Mouse (Mus musculus) lung, postnatal 14 days (tissue): ENCODE measurements at regions not wholly inside any gene's neighbourhood (a gene's known extent, or its start where the extent isn't known, plus 50 kb on each side); places are given as distances from the start of the nearest gene placed in this dataset.
A peak's percentile ranks its signal among the peaks of the same experiment; 100 is the strongest.

Source experiments
- DNase-seq: peaks from one replicate; pipeline ENCODE4 v3.0.0; 2021

DNA sequence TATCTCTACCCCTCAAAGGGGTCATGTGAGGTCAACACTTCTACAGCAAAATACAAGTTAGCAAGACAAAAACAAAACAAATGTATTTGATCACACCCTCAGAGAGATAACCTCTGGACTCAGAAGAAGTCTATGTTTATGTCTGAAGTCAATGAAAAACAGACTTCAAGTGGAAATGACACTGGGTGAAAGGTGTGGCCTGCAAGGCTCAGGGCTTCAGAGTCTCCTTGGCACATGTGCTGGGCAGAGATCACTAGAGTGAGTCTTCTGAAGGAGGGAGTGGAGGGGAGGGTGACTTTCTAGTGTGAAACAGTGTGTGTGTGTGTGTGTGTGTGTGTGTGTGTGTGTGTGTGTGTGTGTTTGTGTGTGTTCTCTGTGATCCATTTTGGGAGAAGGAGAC lies 68.2 kb downstream of the Il12a start:
- no peak for DNase-seq

DNA sequence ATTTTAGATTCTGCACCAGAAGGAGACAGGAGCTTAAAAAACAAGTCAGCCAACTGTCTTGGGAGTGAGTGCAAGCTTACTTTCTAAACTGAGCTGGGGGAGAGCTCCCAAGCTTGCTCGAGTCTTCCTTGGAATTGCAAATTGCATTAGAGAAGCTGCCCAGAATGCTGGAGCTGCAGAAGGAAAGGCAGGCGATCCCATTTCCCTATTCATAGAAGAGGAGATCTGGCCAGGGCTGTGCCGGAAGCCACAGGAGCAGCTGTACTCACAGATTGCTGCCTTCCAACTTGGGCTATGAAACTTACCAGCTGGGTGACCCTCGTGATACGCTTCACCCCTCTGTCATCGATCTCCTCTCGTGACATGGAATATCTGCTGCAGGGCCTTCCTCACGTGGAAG lies 68.9 kb downstream of the Il12a start:
- DNase-seq: peak; percentile 25

DNA sequence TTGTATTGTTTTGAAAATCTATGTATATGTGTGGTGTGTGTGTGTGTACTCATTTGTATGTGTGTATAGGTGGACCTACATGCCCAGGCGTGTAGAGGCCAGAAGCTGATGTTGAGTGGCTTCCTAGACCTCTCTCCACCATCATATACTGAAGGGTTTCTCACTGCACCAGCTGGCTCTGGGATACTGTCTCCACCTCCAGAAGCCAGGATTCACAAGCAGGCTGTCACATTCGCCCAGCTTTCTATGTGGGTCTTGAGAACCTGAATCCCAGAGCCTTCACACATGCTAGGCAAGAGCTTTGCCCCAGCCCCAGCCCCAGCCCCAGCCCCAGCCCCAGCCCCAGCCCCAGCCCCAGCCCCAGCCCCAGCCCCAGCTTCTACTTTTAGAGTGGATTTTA lies 70.4 kb downstream of the Il12a start:
- DNase-seq: no peak

DNA sequence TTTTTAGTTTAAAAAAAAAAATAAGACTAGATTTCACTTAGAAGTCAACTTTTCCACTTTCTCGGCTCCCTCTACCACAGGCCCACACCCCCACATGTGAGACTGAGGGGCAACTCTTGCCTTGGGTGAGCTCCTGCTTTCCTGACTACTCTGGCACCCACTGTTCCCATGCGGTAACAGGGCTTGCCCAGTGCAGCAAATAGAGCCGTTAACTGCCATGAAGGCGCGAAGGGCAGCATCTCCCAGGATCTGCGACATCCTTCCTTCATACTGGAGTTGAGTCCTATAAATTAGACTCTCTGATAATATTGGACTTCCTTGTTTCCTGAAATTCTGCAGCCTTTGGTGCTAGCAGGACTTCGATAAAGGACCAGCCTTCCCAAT lies 70.8 kb downstream of the Il12a start:
- no peak for DNase-seq

DNA sequence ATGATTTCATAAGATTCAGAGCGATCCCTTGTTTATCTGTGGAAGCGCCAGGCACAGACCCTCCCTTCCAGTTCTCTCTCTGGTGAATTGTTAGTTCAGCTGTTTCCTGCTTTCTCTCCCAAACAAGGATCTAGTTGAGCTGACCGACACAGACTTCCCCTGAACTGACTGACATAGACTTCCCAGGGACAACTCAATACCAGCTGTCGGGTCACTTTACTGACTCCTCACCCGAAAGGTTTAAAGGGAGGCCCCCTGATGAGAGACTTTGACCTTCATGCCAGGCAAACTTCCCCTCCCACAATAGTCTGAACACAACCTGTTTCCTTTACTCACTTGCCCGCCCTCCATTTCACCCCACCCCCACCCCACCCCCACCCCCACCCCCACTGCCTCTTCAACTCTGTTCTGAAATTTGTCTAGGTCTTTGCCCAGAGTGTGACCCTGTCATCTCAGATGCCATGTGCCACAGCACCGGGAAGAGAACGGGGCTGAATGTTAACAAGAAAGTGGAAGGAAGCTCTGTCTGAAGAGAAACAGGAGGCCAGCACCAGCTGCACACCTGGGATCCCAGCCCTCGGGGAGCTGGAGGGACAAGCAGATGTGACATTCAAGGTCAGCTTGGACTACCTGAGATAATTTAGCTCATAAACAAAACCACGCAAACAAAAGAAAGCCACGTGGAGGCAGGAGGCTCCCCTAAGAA lies 71.3 kb downstream of the Il12a start:
- DNase-seq: no peak

DNA sequence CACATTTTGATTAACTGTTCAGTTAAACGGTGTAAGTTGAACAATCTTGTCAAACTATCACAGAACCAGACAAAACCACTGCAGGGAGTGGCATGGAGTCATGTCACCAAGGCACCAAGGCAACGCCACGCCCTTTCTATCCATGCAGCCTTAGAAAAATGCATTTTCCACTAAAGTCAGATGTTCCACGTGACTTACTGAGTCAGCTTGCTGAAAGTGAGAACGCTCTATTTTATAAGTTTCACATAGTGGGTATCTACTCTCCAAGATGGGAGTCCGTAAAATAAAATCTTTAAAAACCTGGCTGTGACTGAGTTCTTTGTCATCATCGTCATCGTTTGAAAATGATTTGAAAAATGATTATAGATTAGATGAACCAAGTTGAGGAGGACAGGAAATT lies 72.5 kb downstream of the Il12a start:
- no peak for DNase-seq

DNA sequence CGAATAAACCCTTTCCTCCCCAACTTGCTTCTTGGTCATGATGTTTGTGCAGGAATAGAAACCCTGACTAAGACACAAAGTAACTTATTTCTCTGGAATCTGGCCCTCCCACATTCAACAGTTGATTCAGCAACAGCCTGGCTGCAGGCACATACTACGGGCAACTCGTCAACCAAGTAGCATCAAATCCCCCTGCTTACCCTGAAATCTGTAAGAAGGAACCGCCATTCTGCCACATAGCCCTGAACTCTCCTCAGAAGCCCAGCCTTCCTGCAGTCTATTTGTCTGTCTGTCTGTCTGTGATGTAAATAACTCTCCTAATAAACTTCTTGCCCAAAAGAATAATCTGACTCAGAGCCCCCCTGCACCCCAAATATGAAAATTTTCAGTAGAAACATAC lies 73.9 kb downstream of the Il12a start:
- DNase-seq: no peak

DNA sequence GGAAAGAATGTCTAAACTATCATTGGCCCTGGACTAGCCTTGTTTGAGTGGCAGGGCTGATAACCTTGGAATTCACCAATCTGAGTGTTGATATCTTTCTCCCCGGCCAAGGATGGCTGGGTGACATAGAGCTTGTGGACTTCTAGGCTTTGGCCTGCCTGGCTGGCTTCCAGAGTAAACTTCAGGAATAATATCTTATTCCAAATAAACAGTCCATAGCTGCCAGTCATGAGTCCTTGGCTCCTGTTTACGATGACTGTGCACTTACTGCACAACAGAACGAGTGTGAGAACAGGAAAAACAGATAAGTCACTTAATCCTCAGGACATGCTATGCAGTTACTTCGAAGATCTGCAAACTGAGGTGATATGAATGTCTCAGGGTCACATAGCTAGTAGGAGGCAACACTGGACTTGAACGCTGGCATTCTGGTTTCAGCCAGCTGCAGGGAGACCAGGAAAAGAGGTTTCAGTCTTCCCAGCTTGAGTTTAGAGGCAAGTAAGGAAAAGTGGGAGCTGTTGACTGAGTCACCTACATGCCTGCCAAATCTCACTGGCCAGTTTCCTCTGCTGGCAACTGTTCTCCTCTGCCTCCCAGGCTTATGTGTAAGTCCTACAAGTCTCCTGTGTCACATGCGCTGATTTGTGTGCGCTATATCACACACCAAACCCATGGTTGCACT lies 74.6 kb downstream of the Il12a start:
- peak; percentile 50 for DNase-seq

DNA sequence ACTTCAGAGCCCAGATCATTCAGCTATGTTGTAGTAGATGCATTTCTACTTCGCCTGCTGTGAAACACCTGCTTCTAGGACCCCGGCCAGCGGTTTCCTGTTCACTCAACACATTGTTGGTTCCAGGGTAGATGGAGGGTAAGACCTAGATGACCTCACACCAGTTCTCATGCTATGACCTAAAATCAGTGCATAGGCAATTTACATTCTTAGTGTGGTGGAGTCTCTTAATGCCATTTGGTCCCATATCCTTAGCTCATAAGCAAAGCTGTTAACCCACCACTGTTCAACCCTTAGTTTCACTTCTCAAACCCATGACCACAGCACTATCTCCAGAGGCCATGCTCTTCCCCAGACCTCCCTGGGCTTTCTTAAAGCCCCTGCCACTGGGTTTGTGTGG lies 81.1 kb downstream of the Il12a start:
- DNase-seq: no peak

DNA sequence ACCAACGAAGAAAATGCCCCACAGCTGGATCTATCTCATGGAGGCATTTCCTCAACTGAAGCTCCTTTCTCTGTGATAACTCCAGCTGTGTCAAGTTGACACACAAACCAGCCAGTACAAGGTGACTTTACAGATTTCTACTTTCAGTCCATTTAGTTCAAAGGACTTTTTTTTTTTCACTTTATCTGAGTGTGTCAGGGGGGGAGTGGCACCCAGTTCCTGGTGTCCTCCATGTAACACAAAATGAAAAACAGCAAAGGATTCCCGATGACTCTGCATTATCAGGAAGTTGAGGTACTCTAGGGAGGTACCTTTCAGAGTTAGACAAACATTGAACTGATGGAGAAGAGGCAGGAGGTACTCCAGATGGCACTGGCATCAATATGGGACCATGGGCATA lies 87.4 kb downstream of the Il12a start:
- no peak for DNase-seq

DNA sequence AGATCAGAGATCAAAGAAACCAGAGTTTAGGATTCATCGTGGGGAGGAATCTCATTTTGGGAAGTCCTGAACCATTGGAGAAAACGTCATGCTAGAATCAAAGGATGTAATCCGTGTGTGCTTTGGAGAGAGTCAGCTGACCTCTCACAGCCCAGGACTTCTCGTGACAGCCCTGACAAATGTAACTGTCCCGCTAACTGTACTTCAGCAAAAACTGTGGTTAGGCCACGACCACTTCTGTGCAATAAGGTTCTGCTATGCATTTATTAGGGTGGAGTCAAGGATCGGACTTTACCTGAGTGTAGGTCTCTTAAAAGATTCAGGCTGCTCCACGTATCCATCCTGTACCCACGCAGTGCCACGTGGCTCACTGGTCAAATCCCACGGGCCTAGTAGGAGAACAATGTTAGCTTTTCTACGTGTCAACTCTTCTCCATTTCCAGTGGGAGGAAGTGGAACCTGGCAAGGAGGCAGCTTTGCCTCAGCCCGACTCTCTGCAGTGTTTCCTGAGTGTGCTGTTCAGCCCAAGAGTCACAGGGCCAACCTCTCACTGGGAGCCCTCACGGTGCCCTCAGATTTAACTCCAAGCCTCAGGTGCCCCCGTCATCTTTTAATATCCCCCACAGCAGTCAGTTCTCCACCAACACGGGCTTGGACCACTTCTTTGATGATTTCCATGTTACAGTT lies 88.1 kb downstream of the Il12a start:
- no peak for DNase-seq

DNA sequence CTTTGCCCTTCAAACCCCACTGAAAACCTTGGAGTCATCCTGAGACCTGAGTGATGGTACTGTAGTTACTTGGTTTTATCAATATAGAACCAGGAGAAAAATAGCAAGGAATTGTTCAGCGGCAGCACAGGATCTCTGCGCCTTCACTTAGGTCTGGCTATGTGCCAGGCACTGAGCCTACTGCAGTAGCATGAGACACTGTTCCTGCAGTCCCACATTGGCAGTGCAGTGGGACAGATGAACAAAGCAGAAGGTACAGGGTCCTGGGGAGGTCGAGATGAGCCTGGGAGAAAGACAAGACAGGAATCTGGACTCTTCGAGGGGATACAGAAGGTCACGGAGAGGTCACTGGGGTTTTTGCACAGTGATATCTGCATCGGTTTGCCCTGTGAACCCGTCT lies 88.5 kb upstream of the 1110032F04Rik start:
- no peak for DNase-seq

DNA sequence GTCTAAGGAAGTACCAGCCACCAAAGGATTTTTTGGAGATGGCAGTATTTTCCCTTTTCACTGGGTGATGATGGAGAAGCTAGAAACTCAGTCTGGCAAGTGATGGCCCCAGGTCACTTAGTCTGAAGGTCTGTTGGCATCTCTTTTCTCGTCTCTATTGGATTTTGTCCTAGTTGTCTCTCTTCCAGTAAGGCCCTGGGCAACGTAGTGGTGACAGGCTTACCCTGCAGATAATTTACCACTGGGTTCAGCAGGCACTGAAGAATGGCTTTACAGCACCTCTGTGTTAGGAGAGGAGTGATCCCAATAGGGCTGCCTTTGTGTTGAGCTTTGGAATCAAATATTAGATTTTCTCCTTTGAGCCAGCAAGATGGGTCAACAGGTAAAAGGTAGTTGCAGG lies 87.9 kb upstream of the 1110032F04Rik start:
- no peak for DNase-seq

DNA sequence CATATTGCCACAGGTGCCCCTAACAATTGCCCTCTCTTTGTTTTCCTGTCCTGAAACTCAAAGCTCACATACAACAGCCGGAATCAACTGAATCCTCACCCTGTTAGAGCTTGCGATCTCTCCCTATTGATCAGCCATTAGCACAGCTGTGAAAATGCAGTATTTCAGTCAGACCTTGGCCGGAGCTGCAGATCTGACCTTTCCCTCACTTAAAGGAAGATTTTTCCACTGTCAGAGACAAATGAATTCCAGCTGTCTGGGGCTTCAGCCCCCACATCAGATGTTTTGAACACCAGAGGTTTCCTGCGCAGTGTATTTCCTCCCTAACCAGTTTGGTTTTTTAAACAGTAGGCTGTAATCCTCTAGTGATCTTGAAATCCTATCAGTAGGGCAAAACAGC lies 87.0 kb upstream of the 1110032F04Rik start:
- no peak for DNase-seq

DNA sequence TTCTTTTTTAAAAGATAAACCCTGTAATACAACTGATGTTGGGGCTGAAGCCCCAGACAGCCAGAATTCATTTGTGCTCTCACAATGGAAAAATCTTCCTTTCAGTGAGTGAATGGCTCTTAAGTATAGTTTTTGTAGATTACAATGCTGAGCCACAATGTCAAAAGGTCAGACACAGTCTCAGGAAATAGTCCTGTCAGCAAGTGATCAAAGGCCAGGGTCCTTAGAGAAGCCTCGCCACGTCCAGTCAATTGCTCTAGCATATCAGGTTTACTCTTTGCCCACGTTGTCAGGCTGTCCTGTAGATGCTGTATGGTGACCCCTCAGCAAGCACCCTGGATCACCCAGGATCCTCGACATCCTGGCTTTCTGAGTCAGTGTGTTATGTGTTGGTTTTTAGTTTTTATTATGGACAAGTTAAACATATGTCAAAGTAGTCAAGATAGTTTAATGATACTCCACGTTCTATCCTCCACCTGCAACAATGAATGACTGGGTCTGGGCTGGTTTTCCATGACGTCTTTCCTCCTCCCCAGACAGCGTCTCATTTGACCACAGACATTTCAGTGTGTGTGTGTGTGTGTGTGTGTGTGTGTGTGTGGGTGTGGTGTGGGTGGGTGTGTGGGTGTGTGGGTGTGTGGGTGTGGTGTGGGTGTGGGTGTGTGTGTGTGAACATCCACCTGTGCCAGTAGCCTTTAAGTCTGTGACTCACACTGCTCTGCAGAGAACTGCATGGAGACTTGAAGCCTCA lies 85.5 kb upstream of the 1110032F04Rik start:
- no peak for DNase-seq

DNA sequence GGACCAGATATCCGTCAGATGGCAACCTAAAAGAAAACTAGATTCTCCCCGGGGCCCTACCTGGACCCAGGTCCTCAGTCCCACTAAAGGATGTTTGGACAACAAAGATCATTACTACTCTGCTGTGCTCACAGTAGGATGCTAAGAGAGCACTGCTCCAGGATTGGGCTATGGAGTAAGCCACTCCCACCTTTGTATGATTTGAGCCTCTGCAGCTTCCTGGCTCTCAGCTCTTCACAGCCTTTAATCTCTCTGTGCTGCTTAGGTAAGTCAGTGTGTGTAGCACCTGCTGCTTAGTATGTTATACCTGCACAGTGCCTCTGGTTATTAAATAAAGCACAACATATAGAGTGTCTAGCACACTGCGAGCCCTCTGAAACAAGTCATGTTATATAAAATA lies 82.6 kb upstream of the 1110032F04Rik start:
- DNase-seq: no peak

DNA sequence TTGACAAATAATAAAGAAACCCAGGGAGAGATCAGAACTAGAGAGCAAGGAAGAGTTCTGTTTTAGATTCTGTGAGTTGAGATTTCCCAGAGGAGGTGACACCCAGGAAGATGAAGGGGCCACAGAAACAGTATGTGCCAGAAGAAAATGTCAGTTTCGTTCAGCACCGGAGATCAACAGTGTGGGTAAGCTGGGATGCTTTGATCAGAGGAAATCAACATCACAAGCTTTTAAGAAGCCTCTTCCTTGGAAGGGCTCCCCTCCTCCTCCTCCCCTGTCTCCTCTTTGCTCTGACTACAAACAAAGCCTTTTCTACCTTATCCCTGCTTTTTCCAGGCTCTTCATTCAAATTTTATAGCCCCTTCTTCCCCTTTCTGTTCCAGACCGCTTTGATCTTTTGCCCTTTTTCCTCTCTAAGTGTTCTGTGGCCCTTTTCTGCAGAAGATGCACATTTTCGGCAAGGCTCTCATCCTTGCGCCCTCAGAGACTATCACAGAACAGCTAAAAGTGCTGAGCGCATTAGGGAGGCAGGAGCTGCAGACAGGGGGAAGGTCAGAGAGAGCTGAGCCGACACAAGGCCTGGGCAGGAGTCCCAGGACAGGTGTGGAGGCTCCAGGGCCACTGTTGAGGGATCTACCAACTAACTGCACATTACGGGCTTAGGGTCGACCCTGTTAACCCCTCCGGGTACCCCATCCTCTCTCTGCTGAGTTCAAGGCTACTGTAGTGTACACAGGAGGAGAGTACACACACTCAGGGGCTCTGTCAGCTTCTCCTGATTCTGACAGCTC lies 81.8 kb upstream of the 1110032F04Rik start:
- no peak for DNase-seq

DNA sequence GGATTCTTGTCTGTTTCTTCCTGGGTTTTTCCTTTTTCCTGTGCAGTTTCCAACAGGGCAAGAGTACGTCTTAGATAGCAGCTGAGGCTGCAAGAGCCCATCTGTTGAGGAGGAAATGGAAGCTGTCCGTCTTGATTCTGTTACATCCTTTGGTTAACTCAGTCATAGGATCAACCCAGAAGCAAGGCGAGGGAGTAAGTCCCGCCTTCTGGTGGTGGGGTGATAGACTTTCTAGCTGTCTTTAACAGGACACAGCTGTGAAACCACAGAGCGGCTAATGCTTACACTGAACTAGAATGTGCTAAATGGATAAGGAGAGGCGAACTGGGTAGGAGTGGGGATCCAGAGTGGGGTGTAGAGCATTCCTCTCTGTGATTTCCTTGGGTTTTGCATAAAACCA lies 79.9 kb upstream of the 1110032F04Rik start:
- peak; percentile 28 for DNase-seq

DNA sequence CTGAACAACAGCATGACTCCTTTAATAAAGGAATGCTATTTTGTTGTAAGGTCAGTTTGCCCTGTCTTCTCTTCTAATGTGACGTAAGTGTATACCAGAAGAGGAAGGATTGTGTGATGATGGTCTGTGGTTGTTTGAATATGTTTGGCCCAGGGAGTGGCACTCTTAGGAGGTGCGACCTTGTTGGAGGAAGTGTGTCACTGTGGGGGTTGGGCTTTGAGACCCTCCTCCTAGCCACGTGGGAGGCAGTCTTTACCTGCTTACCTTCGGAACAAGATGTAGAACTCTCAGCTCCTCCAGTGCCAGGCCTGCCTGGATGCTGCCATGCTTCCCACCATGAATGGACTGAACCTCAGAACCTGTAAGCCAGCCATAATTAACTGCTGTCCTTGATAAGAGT lies 78.9 kb upstream of the 1110032F04Rik start:
- no peak for DNase-seq

DNA sequence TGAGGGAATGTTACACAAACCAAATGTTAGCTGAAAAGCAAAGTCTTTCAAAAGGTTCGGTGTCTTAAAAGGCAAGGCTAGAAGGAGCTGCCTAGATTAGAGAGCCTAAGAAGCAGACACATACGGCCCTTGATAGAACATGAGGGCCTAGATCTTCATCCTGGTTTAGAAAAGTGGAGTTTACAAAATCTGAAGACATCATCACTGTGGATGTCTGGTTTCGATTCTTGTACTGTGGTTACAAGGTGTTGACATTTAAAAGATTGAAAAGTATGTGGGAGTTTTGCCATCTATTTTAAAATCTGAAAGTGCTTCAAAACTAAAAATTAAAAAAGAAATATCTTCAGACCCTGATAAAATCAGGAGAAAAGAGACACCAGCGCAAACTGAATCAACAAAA lies 76.5 kb upstream of the 1110032F04Rik start:
- no peak for DNase-seq

DNA sequence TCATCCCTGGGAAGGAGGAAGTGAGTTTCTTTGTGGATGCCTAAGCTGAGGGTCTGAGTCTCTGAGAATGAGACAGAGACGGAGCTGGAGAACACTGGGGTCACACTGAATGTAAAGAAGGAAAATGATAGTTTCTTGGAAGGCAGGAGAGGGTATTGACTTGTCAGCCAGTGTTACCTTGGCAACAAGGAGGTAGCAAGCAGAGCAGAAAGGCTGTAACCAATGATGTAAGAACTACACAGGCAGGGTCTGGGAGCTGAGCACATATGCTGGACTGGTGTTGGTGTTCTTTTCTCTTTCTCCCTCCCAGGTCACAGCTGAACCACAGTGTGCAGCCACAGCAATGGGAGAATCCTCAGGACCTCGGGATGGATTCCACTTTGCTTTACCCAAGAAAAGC lies 75.5 kb upstream of the 1110032F04Rik start:
- no peak for DNase-seq

DNA sequence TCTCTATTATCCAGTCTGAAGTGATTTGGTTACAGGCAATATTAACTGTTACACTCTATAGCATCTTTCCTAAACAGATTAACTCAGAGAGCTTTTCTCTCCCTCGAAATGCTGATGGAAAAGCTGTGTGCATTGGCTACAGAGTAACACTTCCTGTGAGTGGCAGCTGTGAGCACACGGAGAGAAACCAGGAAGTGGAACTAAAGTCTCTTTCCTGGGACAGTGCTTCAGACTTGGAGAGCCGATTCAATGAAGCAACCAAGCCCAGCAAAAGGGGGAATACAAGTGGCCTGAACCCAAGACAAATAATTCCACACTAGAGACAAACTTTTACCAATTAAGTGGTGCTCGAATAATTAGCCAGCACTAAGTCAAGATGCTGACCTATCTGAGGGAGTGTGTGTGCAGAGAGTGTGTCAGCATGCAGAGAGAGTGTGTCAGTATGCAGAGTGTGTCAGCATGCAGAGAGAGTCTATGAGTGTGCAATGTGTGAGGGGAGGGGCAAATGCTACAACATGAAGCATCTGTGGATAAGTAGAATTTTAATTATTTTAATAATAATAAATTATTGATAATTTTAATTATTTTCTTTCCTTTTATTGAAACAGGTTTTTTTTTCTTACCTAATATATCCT lies 74.9 kb upstream of the 1110032F04Rik start:
- no peak for DNase-seq
